Mouse (Mus musculus) bone marrow, adult 2 months (tissue): ENCODE data around the gene Sdc4. TPM values are rescaled to one million over a fixed set of nuclear protein-coding genes. Genes with fewer than 3 reads are reported as not detected.

Source experiments
- H3K27ac ChIP-seq: fragments of 200-500 bp; 2 replicates; pipeline ENCODE4 v1.5.1; 2012; ENCODE audit warnings: low read depth, mild to moderate bottlenecking, control low read depth, inconsistent platforms, low read length; ENCODE audit not compliant: control insufficient read depth, poor library complexity, insufficient read depth
- H3K4me1 ChIP-seq: fragments of 200-500 bp; 2 replicates; pipeline ENCODE4 v1.6.1; 2011; ENCODE audit warnings: low read length; ENCODE audit not compliant: control insufficient read depth, insufficient read depth
- H3K4me3 ChIP-seq: fragments of 200-500 bp; replicated peaks from 2 replicates; pipeline ENCODE3; 2011; ENCODE audit warnings: mild to moderate bottlenecking, low read depth, low read length, control low read depth; ENCODE audit not compliant: control insufficient read depth
- CTCF ChIP-seq: fragments of 200-500 bp; IDR thresholded peaks from 2 replicates; pipeline ENCODE4 v1.5.1; 2011; ENCODE audit warnings: low read length, control low read depth; ENCODE audit not compliant: control insufficient read depth, insufficient read depth
- POLR2A ChIP-seq: fragments of 200-500 bp; IDR thresholded peaks from 2 replicates; pipeline ENCODE4 v1.6.1; 2011; ENCODE audit warnings: low read depth, mild to moderate bottlenecking, control low read depth, low read length, borderline replicate concordance; ENCODE audit not compliant: control insufficient read depth
- WGBS: fragments of 180-500 bp; shearing (Covaris S2); methylation state at CpG from one replicate; pipeline ENCODE4 v1.1.7; 2018; 5-methylcytosine and 5-hydroxymethylcytosine counted together
- polyA plus RNA-seq: library from polyadenylated mRNA; stranded (reverse); fragments of >200 nt; gene quantifications from 2 replicates; pipeline ENCODE4 v1.2.4, GENCODE M21; 2011; ENCODE audit warnings: low replicate concordance; ENCODE audit not compliant: missing spikeins, insufficient read depth, insufficient read length

Gene Sdc4
- polyA plus RNA-seq, 1 experiment: 22.1 TPM

DNA sequence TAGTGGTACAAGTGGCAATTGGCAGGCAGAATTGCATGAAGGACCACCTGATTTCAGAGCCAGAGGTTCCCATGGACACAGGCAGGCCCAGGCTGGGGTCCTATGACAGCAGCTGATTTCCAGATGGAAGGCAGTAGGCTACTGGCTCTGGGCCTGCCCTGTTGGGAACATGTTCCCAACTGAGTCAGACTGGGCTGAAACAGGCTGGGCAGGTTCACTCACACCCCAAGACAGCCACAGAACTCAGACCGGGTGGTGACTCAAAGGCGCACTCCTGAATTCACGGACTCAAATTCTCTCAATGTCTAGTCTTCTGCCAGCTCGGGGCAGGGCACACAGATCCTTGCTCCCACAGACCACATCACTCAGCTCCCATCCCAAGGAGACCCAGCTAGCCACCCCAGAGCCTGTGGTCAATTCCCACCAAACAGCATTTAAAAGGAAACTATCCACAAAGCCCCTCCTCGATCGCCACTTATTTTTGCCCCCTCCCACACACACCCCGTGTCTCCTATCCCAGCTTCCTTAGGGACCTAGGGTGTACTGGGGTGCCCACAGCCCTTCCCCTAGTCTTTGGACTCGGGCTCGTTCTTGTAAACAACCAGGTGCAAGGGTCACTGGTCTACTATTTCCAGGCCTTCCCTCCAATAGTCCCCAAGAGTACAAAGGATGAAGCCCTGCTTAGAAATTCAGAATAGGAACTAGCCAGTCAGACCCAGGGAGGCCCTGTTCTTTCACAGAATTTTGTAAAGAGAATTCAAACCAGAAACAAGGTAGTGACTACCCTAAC, 11.8 kb downstream of the Sdc4 start:
- no peak for TF ChIP-seq POLR2A
- TF ChIP-seq CTCF: no peak
- Histone ChIP-seq H3K27ac (no peak overlapping the region), H3K4me1 (no peaks in the 10 kb centered on the region), H3K4me3 (no peak overlapping the region)
- WGBS: 79% methylated on average over 9 of the region's 9 CpGs

DNA sequence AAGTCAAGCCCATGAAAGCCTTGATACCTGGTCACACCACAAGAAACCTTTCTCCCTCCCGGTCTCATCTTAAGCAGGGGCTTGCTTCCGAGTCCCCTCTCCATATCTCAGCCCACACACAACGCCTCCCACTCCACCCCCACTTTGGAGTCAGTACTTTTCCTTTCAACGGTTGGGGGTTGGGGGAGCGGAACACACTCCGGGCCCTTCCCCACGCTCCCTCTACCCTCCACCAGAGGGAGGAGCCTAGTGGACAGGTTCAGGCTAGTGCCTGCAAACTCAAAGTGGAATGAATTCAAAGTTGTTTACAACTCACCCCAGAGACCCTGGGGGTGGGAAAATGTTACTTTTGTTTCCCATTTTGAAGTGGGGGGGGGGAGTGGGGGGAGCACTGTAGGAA, 13.0 kb downstream of the Sdc4 start:
- Histone ChIP-seq H3K27ac (no peak overlapping the region), H3K4me1 (no peaks in the 10 kb centered on the region), H3K4me3 (no peak overlapping the region)
- TF ChIP-seq POLR2A: no peak
- no peak for TF ChIP-seq CTCF
- WGBS: 22% methylated on average over 7 of the region's 7 CpGs

DNA sequence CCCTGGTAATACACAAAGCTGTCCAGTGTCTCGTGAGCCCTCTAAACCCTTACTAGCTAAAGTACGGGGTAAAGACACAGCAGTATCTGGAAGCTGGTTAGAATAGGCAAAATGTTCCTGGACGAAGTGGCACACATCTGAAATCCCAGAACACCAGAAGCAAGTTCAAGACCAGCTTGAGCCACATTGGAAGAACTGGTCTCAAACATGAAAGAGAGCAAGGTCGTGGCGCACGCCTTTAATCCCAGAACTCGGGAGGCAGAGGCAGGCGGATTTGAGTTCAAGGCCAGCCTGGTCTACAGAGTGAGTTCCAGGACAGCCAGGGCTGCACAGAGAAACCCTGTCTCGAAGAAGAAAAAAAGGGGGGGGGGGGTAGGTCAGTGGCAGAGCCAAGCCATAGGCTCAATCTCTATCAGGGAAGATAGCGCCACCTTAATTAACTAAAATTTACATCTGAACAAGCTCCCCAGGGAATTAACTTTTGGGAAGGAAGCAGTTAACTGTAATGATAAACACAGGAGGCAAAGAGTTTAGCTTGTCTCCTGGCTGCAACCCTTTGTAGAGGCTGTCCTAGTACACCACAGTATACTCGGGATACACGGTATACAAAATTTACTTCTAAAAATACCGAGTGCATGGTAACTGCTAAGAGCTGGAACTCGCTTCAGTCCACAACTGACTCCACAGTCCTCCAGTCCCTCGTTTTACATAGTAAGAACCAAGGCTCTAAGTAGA, 13.6 kb downstream of the Sdc4 start:
- TF ChIP-seq POLR2A (no peak), CTCF (no peak)
- WGBS: 77% methylated on average over 15 of the region's 15 CpGs

DNA sequence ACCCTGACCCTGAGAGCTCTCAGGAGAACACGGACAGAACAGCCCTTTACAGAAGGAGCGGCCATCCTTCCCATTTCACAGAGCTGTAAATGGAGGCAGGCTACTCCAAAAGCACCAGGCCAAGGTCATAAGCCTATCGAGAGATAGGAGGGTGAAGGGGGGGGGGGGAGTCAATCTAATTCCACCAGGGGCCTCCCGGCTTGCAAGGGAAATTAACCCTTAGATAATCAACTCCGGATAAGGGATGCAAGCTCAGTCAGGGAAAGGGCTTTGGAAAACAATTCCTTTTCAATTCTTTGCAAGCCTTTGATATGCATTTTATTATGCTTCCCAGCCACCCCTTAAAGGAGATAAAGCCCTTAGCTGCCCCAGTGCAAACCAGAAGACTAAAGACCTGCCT, 15.2 kb downstream of the Sdc4 start:
- WGBS: 71% methylated on average over 5 of the region's 5 CpGs
- TF ChIP-seq POLR2A: no peak
- no peak for TF ChIP-seq CTCF
- no peaks in the 10 kb centered on the region for H3K4me1 ChIP-seq
- H3K27ac ChIP-seq: no peak overlapping the region
- H3K4me3 ChIP-seq: no peak overlapping the region

More for the DNA sequence above, 13.6 kb downstream of the Sdc4 start:
- no peak overlapping the region for H3K4me3 ChIP-seq
- no peaks in the 10 kb centered on the region for H3K4me1 ChIP-seq
- H3K27ac ChIP-seq: no peak overlapping the region

DNA sequence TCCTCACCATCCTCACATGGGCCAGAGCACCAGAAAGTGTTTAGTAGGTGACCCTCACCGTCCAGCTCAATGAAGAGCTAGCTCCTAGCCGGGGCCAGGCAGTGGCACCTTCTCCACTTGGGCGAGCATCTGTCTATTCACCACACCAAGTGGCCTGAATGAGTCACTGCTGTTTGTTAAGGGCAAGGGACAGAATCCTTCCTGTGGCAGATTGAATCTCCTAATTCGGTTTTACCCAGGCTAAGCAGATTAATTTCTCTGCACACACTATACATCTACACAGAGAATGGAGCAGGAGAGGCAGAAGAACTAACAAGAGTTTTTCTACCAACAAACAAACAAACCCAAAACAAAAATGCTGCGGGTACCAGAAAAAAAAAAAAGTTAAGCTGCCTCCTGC, 16.7 kb downstream of the Sdc4 start:
- 75% methylated on average over 5 of the region's 5 CpGs for WGBS
- no peaks in the 10 kb centered on the region; the same call in 1 of the 2 replicates for H3K4me1 ChIP-seq
- no peak overlapping the region for H3K27ac ChIP-seq
- TF ChIP-seq POLR2A (no peak), CTCF (no peak)
- no peak overlapping the region for H3K4me3 ChIP-seq

DNA sequence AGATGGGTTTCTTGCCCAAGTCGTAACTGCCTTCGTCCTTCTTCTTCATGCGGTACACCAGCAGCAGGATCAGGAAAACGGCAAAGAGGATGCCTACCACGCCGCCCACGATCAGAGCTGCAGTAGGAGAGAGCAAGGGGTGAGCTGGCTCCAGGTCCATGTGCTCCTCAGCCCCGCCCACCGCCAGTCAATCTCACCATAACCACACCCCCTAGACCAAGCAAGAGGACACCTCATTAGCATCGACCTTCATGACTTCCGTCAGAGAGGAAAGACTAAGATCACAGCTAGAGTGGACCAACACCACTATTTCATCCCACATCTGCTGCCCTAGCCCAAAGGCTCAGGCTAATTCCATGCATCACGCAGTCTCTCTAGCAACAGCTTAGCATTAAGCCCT, 17.6 kb downstream of the Sdc4 start:
- WGBS: 72% methylated on average over 12 of the region's 12 CpGs
- no peaks in the 10 kb centered on the region; the same call in 1 of the 2 replicates for H3K4me1 ChIP-seq
- no peak overlapping the region for H3K27ac ChIP-seq
- TF ChIP-seq CTCF: no peak
- no peak for TF ChIP-seq POLR2A
- H3K4me3 ChIP-seq: no peak overlapping the region

DNA sequence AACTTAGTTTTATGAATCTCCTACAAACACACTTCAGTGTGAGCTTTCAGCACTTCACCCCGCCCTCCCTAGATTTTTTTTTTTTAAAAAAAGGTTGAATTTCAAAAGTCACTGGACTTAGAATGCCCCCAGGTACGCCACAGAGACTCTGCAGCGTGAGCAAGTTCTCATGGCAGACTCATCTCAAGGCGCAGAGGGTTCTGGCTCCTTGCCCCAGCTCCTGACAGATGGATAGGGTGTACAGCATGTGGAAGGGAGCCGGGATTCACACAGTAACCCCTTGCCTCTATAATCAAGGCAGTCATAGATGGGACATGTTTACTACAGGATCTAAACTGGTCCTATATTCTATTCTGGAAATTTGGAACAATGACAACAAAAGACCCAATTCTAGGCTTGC, 18.3 kb downstream of the Sdc4 start:
- H3K27ac ChIP-seq: no peak overlapping the region
- WGBS: 81% methylated on average over 5 of the region's 5 CpGs

DNA sequence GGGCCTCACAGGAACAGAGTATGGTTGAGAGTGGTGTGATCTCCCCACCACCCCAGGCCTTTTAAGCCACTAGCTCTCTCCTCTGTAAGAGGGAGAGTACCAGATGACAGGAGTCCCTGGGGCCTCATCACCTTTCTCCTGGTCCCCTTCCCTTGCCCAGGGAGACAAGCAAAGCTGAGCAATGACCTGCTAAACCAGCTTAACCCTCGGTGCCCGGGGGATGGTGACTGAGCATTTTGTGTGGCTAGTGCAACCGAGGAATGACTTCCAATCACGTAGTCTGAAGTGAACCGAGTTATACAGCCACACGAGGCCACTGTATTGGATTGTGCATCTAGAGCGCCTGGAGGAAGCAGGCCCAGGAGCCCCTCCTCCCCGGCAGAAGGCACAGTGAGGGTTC, 19.3 kb downstream of the Sdc4 start:
- WGBS: 83% methylated on average over 8 of the region's 8 CpGs
- TF ChIP-seq CTCF (no peak), POLR2A (no peak)
- Histone ChIP-seq H3K4me3 (no peak overlapping the region), H3K4me1 (no peaks in the 10 kb centered on the region; the same call in 1 of the 2 replicates), H3K27ac (no peak overlapping the region)

More for the DNA sequence above, 18.3 kb downstream of the Sdc4 start:
- Histone ChIP-seq H3K4me1 (no peaks in the 10 kb centered on the region; the same call in 1 of the 2 replicates), H3K4me3 (no peak overlapping the region)
- TF ChIP-seq POLR2A: no peak
- no peak for TF ChIP-seq CTCF
